Mouse (Mus musculus) CH12.LX (cell line): ENCODE results near the gene Krt24. TPM values are rescaled to one million over a fixed set of nuclear protein-coding genes. Genes with fewer than 3 reads are reported as not detected.

ENCODE experiments used
- DNase-seq: peaks from one replicate; pipeline ENCODE4 v3.0.0-alpha.2; 2013; ENCODE audit errors: extremely low read depth
- H3K27ac ChIP-seq: 2 replicates; pipeline ENCODE4 v1.5.1; 2012; ENCODE audit warnings: low read depth, mild to moderate bottlenecking, control low read depth, moderate library complexity; ENCODE audit not compliant: insufficient read depth
- H3K27me3 ChIP-seq: replicated peaks from 2 replicates; pipeline ENCODE3; 2012; ENCODE audit warnings: inconsistent platforms
- H3K36me3 ChIP-seq, 2 experiments: replicated peaks in 1 of 2; 2 replicates each; pipeline versions ENCODE3 to v1.6.1; 2012; ENCODE audit warnings: inconsistent platforms in 1 of 2, low read length in 1 of 2, mild to moderate bottlenecking in 1 of 2, mixed read lengths in 1 of 2, moderate library complexity in 1 of 2; ENCODE audit not compliant: control insufficient read depth in 1 of 2, insufficient read depth in 1 of 2
- H3K4me1 ChIP-seq, 2 experiments: 2 replicates each; pipeline ENCODE4 v1.6.1; 2012; ENCODE audit warnings: inconsistent platforms in 1 of 2, moderate library complexity in 1 of 2; ENCODE audit not compliant: insufficient read depth in 2 of 2, control insufficient read depth in 1 of 2
- H3K4me2 ChIP-seq: 2 replicates; pipeline ENCODE4 v1.6.1; 2012; ENCODE audit warnings: low read depth, mild to moderate bottlenecking, control low read depth; ENCODE audit not compliant: poor library complexity, insufficient read depth, severe bottlenecking
- H3K4me3 ChIP-seq, 3 experiments: fragments of 150-350 bp in 1 of 3; sonication (generic) in 1 of 3; replicated peaks in 1 of 3; 2 replicates each; pipeline versions ENCODE3 to v1.5.1; 2011 to 2012; ENCODE audit warnings: low read depth in 2 of 3, low read length in 2 of 3, mild to moderate bottlenecking in 2 of 3, moderate library complexity in 2 of 3, control low read depth in 1 of 3, improper control_type of control experiment in 1 of 3, inconsistent platforms in 1 of 3, mixed read lengths in 1 of 3; ENCODE audit not compliant: poor library complexity in 1 of 3
- H3K79me2 ChIP-seq: replicated peaks from 2 replicates; pipeline ENCODE4 v1.6.1; 2012; ENCODE audit warnings: mild to moderate bottlenecking, moderate library complexity; ENCODE audit not compliant: control insufficient read depth, poor library complexity, insufficient read depth, severe bottlenecking; ENCODE audit errors: extremely low read depth
- H3K9ac ChIP-seq: 2 replicates; pipeline ENCODE4 v1.6.1; 2012; ENCODE audit warnings: low read depth, mild to moderate bottlenecking, control low read depth, moderate library complexity; ENCODE audit not compliant: insufficient read depth
- H3K9me3 ChIP-seq: replicated peaks from 2 replicates; pipeline ENCODE3; 2012; ENCODE audit warnings: low read length, inconsistent platforms, mixed read lengths
- CHD2 ChIP-seq: IDR thresholded peaks from 2 replicates; pipeline ENCODE4 v1.6.1; 2011; ENCODE audit warnings: low read length, improper control_type of control experiment
- E2F4 ChIP-seq: IDR thresholded peaks from 2 replicates; pipeline ENCODE4 v1.6.1; 2011; ENCODE audit warnings: low read depth, low read length, improper control_type of control experiment; ENCODE audit not compliant: insufficient replicate concordance
- ELF1 ChIP-seq: IDR thresholded peaks from 2 replicates; pipeline ENCODE4 v1.6.1; 2014; ENCODE audit warnings: low read depth, mild to moderate bottlenecking, inconsistent platforms, low read length, improper control_type of control experiment
- EP300 ChIP-seq: IDR thresholded peaks from 2 replicates; pipeline ENCODE4 v1.6.1; 2011; ENCODE audit warnings: low read length, improper control_type of control experiment
- GABPA ChIP-seq: IDR thresholded peaks from 2 replicates; pipeline ENCODE4 v1.6.1; 2012; ENCODE audit warnings: low read depth, low read length, improper control_type of control experiment, inconsistent platforms; ENCODE audit not compliant: insufficient replicate concordance
- HCFC1 ChIP-seq: IDR thresholded peaks from 2 replicates; pipeline ENCODE4 v1.6.1; 2012; ENCODE audit warnings: low read depth, mild to moderate bottlenecking, inconsistent platforms, low read length, improper control_type of control experiment
- IRF4 ChIP-seq: IDR thresholded peaks from 2 replicates; pipeline ENCODE4 v1.6.1; 2014; ENCODE audit warnings: low read depth, mild to moderate bottlenecking, inconsistent platforms, low read length, improper control_type of control experiment
- JUN ChIP-seq: IDR thresholded peaks from 2 replicates; pipeline ENCODE4 v1.6.1; 2011; ENCODE audit warnings: low read depth, mild to moderate bottlenecking, low read length, improper control_type of control experiment, moderate library complexity; ENCODE audit not compliant: insufficient read depth
- KAT2A ChIP-seq: IDR thresholded peaks from 2 replicates; pipeline ENCODE4 v1.6.1; 2012; ENCODE audit warnings: low read length, improper control_type of control experiment, inconsistent platforms; ENCODE audit not compliant: insufficient replicate concordance
- MAFK ChIP-seq: IDR thresholded peaks from 2 replicates; pipeline ENCODE4 v1.6.1; 2011; ENCODE audit warnings: low read length, improper control_type of control experiment; ENCODE audit not compliant: insufficient replicate concordance
- MAX ChIP-seq: IDR thresholded peaks from 2 replicates; pipeline ENCODE4 v1.6.1; 2011; ENCODE audit warnings: low read length, improper control_type of control experiment
- MAZ ChIP-seq: IDR thresholded peaks from 2 replicates; pipeline ENCODE4 v1.6.1; 2012; ENCODE audit warnings: low read depth, mild to moderate bottlenecking, inconsistent platforms, low read length, improper control_type of control experiment, moderate library complexity
- MEF2A ChIP-seq: IDR thresholded peaks from 2 replicates; pipeline ENCODE4 v1.6.1; 2014; ENCODE audit warnings: low read depth, mild to moderate bottlenecking, inconsistent platforms, low read length, improper control_type of control experiment, borderline replicate concordance
- MXI1 ChIP-seq: IDR thresholded peaks from 2 replicates; pipeline ENCODE4 v1.6.1; 2011; ENCODE audit warnings: mild to moderate bottlenecking, low read depth, low read length, improper control_type of control experiment
- MYC ChIP-seq: IDR thresholded peaks from 2 replicates; pipeline ENCODE4 v1.6.1; 2011; ENCODE audit warnings: low read depth, mild to moderate bottlenecking, improper control_type of control experiment, low read length
- NELFE ChIP-seq: IDR thresholded peaks from 2 replicates; pipeline ENCODE4 v1.6.1; 2011; ENCODE audit warnings: low read depth, low read length, improper control_type of control experiment
- NRF1 ChIP-seq: IDR thresholded peaks from 2 replicates; pipeline ENCODE4 v1.6.1; 2014; ENCODE audit warnings: low read depth, mild to moderate bottlenecking, inconsistent platforms, low read length, improper control_type of control experiment, moderate library complexity
- PAX5 ChIP-seq: IDR thresholded peaks from 2 replicates; pipeline ENCODE4 v1.6.1; 2012; ENCODE audit warnings: low read length, inconsistent platforms, mixed read lengths
- RCOR1 ChIP-seq: conservative IDR thresholded peaks from 2 replicates; pipeline ENCODE4 v1.6.1; 2012; ENCODE audit warnings: low read depth, mild to moderate bottlenecking, inconsistent platforms, low read length, improper control_type of control experiment
- SIN3A ChIP-seq: IDR thresholded peaks from 2 replicates; pipeline ENCODE4 v1.6.1; 2012; ENCODE audit warnings: low read length, improper control_type of control experiment, inconsistent platforms
- TCF12 ChIP-seq: IDR thresholded peaks from 2 replicates; pipeline ENCODE4 v1.6.1; 2014; ENCODE audit warnings: low read depth, mild to moderate bottlenecking, inconsistent platforms, low read length, improper control_type of control experiment
- USF1 ChIP-seq: IDR thresholded peaks from 2 replicates; pipeline ENCODE4 v1.6.1; 2014; ENCODE audit warnings: low read depth, mild to moderate bottlenecking, inconsistent platforms, low read length, improper control_type of control experiment
- USF2 ChIP-seq: conservative IDR thresholded peaks from 2 replicates; pipeline ENCODE4 v1.6.1; 2011; ENCODE audit warnings: low read depth, low read length, improper control_type of control experiment
- ZKSCAN1 ChIP-seq: IDR thresholded peaks from 2 replicates; pipeline ENCODE4 v1.6.1; 2012; ENCODE audit warnings: low read depth, inconsistent platforms, low read length, improper control_type of control experiment, borderline replicate concordance
- ZMIZ1 ChIP-seq: IDR thresholded peaks from 2 replicates; pipeline ENCODE4 v1.6.1; 2012; ENCODE audit warnings: low read depth, mild to moderate bottlenecking, inconsistent platforms, low read length, improper control_type of control experiment
- ZNF384 ChIP-seq: IDR thresholded peaks from 2 replicates; pipeline ENCODE4 v1.6.1; 2012; ENCODE audit warnings: low read depth, low read length, improper control_type of control experiment, inconsistent platforms
- dilution Hi-C: fragments of 300-500 bp; cut with MboI; formaldehyde crosslinking; loops from 2 replicates; pipeline ENCODE4 v1.14.3; 2020; ENCODE audit warnings: low sequenced_read_pairs; ENCODE audit not compliant: extremely low pct_unique_long_range_greater_than_20kb, extremely low pct_ligation_motif_present
- in situ Hi-C: fragments of 300-500 bp; cut with MboI; formaldehyde crosslinking; loops from 3 replicates; pipeline ENCODE4 v1.14.3; 2019; ENCODE audit warnings: low sequenced_read_pairs, low pct_ligation_motif_present, low pct_unique_long_range_greater_than_20kb, mixed read lengths
- polyA plus RNA-seq: library from polyadenylated mRNA; unstranded; fragments of >175 nt; gene quantifications from 2 replicates; pipeline ENCODE4 v1.2.1, GENCODE M21; 2012; ENCODE audit warnings: low read depth; ENCODE audit not compliant: insufficient read length
- total RNA-seq, 2 experiments: library from RNA; depleted of rRNA; stranded (reverse); fragments of 300-350 nt in 1 of 2; fragments of >200 nt in 1 of 2; gene quantifications; 2 replicates each; pipeline ENCODE4 v1.2.3; 2012 to 2014

Krt24 gene
- total and polyA plus RNA-seq, 3 experiments: not detected

DNA sequence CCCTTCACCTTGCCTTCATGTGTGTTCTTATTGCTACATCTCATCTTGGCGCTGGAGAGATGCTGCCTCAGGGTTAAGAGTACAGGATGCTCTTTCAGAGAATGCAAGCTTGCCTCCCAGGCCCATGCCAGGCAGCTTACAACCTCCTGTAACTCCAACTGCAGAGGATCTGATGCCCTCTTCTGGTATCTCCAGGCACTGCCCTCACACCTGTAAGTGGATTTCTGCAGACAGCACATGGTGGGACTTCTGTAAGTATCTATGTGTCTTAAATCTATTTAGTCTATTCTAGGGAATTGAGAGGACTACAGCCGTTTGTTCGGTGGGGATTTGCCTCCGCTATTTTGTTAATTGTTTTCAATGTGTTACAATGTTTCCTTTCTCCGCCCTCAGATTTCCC lies 7.8 kb upstream of the Krt24 start (continued):
- TF ChIP-seq EP300 (no peak), NRF1 (no peak), SIN3A (no peak), USF1 (no peak), TCF12 (no peak), ZNF384 (no peak), MXI1 (no peak), PAX5 (no peak), ELF1 (no peak), ZMIZ1 (no peak), KAT2A (no peak), RCOR1 (no peak)

GRCm38 (mm10) chr11:99284011-99284410 lies 1.1 kb downstream of the Krt24 start:
- in situ Hi-C loops: no loop called here
- Histone ChIP-seq H3K9ac (no peak overlapping the region), H3K27me3 (no peaks in the 10 kb centered on the region), H3K9me3 (no peaks in the 10 kb centered on the region), H3K4me2 (no peak overlapping the region), H3K27ac (no peak overlapping the region), H3K36me3 (no peaks in the 10 kb centered on the region), H3K4me1 (peaks cover 8 to 10% of the 10 kb centered on the region in 2 experiments), H3K4me3 (no peak overlapping the region), H3K79me2 (no peaks in the 10 kb centered on the region)
- no peak for DNase-seq
- dilution Hi-C loops: no loop called here
- TF ChIP-seq ZMIZ1 (no peak), CHD2 (no peak), ZKSCAN1 (no peak), NELFE (no peak), MAZ (no peak), MXI1 (no peak), PAX5 (no peak), EP300 (no peak), MYC (no peak), HCFC1 (no peak), GABPA (no peak), E2F4 (no peak), MAX (no peak), MAFK (no peak), IRF4 (no peak), RCOR1 (no peak), JUN (no peak), MEF2A (no peak), USF2 (no peak)
